Mouse (Mus musculus) urinary bladder, postnatal 36 days (tissue): ENCODE data around the gene Emx2.

Experiments used
- DNase-seq, 2 experiments: peaks; one replicate each; pipeline ENCODE4 v3.0.0; 2022; ENCODE audit warnings: low spot score in 2 of 2, mixed read lengths in 1 of 2

The Emx2 gene

DNA sequence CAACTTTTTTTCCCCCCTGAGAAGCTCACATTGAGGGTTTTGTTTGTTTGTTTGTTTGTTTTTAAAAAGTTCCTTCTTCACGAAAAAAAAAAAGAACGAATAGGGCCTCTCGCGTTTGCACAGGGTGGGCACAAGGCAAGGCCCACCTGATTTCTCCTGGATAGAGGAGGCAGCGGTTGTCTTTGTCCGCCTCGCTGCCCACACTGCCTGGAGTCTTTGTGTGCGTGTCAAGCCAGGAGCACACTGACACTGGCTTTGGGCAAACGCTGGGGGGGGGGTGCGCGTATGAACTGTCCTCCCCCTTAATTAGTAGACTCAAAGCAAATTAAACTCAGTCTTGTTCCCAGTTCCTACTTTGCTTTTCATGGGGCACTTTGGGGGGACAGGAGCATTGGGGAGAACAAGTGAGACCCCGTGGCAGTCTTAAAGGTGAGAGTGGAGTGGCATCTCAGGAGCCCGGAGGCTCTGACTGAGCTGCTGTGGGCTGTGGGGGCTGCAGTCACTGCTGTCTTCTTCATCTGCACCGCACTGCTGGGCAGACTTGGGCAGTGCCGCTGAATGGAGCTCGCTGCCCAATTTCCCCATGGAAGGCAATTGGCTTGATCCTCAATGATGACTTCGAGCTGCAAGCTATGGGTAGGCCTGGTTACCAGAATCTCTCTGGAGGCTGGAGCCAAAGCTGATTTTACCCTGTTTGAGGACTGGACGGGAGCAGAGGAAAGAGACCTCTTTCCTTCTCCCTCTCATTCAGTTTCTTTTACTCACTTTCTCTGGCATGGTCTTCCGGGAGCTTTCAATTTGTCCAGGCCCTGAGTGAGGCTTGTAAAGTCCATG lies 4.5 kb downstream of the Emx2 start:
- DNase-seq, result no peak

DNA sequence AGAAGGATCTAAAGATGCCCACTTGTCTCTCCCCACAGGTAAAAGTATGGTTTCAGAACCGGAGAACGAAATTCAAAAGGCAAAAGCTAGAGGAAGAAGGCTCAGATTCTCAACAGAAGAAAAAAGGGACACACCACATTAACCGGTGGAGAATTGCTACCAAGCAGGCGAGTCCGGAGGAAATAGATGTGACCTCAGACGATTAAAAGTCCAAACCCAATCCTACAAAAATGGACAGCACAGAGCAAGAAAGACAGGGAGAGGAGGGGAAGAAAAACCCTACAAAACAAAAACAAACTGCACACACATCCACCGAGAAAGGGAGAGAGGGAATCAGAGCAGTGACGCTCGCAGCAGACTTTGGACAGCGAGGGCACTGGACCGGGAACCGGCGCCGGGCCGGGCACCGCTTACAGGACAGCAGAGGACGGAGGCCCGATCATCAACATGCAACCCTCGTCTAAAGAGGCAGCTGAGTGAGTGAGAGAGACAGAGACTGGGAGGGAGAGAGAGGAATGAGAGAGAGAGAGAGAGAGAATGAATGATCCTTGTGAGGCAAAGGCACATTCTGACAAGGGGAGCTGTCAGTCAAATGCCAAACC lies 5.8 kb downstream of the Emx2 start:
- no peak for DNase-seq

DNA sequence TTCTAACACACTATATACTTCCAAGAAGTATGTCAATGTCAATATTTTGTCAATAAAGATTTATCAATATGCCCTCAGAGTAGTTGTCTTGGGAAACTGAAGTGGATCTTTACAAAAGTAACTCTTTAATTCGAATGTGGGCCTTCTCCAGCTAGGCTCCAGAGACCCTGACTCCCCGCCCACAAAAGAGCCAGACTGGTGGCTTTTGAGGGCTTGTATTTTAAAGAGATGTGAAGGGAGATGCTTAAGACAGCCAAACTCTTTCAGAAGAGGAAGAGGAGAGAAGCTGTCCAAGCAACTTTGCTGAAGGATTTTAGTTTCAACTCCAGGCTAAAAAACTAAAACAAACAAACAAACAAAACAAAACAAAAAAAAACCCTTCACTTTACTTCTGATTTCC lies 7.1 kb downstream of the Emx2 start:
- DNase-seq, result no peak

DNA sequence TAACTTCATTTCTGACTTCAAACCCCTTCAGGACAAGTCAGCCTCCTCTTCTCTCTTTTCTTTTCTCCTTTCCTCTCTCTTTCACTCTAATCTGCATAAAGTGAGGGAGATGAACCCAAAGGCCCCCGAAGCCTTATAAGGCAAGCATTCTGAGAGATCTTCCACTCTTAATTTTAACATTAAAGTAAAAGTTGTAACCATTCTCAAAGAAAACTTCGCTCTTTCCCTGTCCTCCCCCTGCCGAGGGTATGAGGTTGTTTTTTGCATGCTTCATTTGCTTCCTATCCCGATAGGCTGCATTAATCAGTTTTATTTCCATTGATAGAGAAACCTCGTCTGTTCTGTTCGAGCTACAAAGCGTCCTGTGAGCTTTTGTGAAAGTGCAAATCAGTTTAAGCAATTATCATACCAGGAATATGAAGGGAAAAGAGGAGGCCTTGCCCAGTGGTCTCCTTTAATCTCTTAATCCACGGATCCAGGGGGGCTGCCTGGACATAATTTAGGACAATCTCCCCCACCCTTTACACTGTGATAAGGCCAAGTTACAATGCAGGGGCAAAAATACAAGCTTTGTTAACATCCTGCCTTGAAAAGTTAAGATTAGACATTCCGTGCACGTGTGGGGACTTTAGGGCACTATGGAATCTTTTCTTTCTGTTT lies 7.7 kb downstream of the Emx2 start:
- DNase-seq, result no peak

DNA sequence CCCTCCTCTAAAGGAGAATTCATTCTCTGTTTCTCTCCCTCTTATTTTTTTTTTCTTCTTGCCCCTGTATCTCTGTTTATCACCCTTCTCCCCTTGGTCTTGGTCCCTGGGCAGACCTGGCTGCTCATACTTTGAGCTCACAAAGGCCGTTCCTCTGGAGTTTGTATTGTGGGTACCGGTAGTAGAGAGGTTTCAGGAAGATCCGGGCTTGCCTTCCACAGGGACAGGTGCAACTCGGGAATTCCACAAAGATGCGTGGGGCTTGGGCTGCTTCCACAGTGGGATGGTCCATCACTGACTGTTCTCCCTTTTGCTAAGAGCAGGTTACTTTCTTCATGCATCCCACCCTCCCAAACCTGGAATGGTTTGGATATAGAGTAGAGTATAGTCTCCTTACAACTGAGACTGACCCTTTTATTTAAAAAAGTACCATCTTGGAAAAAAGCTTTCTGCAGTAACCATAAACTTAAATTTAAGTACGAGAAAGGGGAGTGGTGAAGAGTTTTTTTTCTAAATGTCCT lies 8.3 kb downstream of the Emx2 start:
- DNase-seq, result no peak

DNA sequence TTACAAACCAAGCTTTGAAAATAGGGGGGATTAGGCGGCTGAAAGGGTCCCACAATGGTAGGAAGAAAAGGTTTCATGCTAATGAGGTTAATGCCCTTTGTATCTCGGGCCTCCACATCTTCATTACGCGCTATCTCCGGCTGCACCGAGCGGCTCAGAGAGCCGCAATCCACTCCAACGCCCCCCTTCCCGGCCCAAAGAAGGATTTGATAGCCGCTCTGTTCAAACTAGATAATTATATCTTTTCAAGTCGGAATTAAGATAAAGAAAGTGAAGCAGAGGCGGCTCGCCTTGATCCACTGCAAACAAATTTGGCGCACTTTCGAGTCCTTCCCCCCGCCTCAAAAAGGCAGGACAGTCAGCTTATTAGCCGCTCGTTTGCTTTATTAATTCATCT lies 8.8 kb downstream of the Emx2 start:
- DNase-seq, result no peak

DNA sequence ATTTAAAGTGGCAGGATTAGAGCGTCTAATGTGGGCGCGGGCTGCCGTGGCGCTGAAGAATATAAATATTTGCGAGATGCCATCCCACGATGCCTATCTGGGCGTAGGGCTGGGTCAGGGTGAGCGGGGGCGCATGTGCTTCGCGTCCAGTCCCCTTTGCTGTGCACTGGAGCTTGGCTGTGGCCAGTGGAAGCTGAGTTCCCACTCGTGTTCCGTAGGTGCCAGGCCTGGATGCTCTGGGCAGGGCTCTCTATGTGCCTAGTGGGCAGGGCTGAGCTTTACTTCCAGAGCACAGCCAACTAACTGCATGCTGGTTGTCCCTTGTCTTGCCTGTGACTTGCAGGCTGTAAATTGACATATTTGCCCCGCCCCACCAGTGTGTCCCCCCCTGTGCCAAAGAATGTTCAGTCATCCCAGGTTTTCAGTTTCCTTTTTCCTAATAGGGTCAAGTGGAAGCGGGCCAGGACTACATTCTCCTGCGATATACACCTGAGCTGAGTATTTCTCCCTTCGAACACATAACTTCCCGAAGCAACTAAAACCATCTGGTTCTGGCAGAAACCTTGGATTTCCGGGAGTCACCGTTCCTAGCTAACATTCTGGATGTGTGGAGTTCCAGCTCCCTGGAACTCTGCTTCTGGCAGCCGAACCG lies 9.4 kb downstream of the Emx2 start:
- DNase-seq, result no peak

DNA sequence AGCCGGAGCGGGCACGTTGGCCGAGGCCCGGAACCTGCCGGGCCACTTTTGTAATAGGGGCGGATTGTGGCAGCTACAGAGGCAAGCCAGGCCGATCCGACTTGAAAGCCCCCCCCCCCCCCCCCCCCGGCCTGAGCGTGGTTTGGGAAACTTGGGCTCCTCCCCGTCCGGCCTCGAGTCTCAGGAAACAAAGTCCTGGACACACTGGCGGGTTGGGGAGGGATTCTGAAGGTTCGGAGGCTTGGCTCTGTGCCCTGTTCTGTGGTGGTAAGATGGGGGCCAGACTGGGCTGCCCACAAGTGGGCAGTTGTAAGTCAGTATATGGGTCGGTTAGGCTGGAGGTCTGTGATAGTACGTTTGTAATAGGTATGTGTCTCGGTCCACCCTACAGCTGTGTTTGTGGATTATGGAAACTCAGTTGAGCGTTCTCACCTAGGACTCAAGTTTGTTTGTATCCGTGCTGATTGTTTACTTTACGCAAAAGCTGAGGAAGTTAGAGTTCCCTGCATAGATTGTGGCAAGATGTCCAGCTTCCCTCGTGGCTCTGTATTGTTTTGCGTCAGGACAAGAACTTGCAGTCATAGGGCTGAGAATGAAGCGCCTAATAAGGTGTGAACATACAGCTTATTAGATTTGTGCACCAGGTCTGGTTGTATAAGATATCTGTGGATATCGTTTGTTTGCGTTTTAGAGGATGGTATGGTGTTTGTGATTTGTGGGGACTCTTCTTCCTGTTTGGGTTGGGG lies 10.1 kb downstream of the Emx2 start:
- DNase-seq, result no peak

DNA sequence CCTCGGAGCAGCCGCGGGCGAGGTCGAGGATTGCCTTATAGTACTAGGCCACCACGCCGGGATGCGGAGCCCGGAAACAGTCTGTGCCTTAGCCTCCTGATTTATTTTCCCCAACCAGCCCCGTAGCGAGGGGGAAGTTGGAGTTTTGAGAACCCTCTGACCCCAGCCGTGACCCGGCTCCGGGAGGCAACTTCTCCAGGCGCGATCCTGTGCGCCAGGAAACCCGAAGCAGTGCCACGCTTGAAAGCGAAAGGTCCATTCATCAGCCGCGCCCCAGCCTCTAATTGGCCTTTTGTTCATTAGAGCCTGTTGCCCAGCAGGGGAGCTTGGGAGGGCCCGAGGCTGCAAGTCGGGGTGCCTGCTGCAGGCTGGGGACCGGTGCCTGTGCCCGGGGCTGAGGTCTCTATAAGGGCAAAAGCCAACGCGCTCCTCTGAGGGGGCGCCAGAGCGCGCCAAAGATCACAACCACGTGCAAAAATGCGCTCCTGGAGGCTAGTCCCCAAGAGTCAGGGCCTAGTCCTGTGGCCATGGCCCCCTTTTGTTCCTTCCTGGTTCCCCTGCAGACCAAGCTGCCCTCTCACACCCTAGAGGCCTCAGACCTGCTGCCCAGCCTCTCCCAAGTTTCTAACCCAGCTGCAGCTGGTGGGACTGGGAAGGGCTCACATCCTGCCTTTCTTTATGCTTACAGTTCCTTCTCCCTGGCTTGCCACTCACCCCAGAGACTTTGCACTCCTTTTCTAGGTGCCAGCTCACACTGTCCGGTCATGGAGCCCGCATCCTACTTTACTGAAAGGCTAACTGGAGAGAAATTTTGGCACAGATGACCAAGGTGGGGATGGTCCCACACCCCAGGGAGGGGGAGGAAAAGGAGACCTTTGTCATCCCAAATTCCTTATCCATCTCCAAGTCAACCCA lies 11.1 kb downstream of the Emx2 start:
- DNase-seq, result no peak

DNA sequence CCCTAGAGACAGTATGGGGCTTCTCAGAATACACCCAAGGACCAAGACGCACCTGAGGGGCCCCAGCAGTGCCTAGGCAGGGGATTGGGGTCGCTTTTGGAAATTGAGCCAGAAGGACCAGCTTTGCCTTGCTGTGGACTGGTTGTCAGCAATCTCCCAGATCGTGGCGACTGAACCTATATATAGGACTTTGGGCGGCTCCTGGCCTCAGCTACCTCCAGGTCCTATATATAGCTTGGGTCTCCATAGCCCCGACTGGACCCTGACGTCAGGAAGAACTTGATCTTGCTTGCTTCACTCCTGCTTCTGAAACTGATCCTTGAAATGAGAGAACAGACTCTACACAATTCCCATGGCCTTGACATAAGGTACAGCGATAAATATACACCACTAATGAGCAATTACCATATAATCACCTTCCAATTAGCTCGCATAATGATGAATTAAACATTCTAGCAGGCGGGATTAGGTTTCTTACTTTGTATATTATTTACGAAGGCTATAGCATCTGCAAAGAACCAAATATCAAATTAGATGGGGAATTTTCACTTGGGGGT lies 12.0 kb downstream of the Emx2 start:
- DNase-seq, result no peak

DNA sequence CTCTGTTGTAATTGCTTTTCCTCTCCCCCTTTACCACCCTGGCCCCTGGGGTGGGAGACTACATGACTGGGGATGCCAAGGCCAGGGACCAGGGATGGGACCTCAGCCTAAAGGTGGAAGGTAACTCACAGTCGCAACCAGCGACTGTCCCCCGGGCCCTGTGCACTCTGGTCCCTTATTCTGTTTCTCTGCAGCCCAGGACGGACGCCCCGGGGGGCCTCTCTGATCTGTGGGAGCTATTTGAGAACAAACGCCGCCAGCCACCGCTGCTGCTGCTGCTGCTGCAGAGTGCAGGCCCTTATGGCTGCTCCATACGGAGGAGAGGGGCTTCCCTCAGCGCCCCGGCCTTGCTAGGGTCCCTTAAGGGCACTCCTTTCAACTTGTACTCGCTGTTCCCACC lies 12.7 kb downstream of the Emx2 start:
- no peak for DNase-seq

DNA sequence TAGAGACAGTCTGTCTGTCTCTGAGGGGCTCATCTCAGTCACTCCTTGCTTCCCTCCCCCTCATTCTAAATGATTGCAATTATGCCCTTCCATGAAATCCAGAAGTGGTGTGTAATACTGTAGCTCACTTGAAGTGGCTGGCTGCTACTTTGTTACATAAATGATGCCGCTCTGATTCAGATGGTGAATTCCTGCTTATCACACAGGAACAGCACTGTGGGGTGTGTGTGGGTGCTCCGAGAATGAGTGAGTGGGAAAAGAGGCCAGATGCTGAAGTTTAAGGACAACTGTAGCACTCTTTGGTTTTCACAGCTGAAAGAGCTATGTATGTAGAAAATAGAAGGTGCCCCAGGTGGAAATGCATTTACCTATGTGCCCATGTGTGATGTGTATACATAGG lies 14.7 kb downstream of the Emx2 start:
- no peak for DNase-seq

DNA sequence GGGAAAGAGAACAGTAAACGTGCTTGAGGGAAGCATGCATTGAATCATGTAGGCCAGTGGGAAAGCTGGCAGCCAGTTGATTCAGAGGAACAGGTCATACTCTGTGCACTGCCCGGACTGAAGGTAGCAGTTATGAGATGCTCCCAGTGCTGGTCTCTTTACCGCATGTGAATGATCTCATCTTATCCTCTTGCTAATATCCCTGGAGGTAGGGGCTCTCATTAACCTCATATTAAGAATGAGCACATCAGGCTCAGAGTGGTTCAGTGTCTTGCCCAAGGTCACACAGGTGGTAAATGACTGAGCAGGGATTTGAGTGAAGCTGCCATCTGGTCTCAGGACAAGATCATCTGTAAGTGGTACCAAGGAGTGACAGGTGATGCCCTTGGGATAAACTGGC lies 21.7 kb downstream of the Emx2 start:
- DNase-seq, result no peak

DNA sequence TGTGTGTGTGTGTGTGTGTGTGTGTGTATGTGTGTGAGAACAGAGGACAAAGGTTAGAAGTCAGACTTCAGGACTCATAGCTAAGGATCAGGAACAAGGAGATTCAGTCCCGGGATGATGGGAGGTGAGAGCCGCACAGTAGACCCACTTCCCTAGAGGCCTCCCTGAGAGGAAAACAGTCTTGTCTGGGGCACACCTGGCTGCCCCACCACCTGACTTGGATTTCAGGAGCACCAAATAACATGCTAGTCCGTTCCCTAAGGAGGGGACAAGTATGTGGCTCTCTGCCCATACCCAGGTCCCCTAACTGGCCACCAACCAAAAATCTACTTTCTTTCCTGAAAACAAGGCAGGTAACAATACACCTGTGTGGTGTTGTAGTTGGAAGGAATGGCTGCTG lies 22.4 kb downstream of the Emx2 start:
- DNase-seq, result no peak

DNA sequence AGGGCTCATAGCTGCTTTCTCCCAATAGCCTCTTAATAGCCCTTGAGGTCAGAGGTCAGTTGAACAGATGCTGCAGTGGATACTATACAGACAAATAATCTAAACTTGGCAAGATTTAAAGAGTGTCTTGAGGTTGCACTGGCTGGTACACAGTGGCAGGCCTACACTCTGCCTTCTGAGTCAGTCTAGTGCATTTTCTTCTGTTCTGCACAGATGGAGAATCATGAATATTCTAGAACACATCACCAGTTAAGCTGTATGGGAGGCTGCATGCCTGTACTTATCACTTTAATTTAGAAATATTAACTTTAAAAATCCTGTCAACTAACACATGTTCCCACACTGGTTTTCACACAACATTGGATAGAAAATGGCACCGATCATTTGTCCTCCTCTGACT lies 34.1 kb downstream of the Emx2 start:
- no peak for DNase-seq

DNA sequence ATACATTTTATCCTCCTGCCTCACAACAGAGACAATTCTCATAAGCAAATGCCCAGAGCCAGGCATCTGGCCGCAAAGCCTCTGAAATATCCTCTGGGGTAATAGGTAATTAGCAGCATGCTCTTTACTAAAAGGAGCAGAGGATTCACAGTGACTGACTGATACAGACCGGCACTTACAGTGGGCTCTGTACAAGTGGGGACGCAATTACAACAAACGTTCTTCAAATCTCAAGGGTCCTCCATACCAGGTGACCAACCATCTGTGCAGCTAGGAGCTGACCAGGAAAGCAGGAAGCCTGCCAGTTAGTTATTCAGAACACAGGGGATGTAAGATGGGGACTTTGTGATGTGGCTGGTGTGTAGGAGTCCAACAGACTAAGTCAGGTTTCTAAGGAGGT lies 38.7 kb downstream of the Emx2 start:
- DNase-seq, result no peak

DNA sequence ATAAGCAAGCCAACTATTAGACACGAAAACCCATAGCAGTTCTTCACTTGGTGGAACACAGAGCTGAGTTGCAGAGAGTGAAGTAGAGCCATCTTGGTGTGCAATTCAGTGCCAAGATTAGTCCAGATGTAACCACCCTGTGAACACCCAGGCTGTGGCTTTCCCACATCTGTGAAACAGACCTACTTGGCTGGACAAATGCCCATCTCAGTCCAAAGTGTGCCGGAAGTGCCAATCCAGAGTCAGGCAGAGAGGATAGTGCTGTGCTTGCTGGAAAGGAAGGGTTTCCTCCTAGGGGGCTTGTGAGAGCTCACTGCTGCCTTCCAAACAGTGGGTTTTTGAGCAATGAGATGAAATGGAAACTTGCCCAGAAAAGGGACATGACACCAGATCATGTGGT lies 50.7 kb downstream of the Emx2 start:
- DNase-seq, result no peak

DNA sequence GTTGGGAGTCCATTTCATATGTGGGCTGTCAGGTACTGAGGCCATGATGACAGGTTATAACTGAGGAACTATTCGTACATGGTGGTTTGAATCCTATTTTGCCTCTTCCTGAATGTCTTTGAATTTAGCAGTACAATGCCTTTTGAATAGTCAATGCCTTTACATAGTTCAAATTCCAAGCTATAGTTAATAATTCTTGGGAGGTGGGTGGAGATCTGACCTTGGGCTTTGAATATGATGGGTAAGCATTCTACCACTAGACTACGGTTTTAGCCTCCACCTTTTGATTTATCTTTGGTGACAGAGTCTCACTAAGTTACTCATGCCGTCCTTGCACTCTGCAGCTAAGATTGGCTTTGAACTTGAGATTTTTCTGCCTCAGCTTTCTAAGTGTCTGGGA lies 55.0 kb downstream of the Emx2 start:
- no peak for DNase-seq
